Mouse (Mus musculus): Measurements from ENCODE around the gene Il1a. TPM values are rescaled to one million over a fixed set of nuclear protein-coding genes. Genes with fewer than 3 reads are reported as not detected.
A peak's percentile ranks its signal among the peaks of the same experiment; 100 is the strongest.

Gene Il1a
- 0.12 and 0.48 TPM in 2 replicates for polyA plus RNA-seq (2012; rRNA removed)

DNA sequence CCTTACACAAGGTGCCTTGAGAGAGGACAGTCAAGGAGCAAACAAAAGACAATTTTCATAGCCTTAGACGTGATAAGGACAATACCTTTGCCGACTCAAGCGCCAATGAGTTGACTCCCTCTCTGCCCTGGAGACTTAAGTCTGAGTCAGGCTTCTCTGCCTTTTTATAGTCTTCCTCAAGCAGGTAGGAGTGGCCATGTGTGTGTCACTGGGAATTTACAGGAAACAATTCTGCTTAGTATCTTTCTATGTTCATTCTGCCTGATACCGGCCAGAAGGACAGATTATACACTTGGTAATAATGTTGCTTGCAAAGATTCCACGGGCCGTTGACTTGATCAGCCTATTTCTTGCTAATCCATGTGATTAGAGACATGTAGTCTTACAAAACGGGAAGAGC lies at the start of gene Il1a:
Gene Il1a, minus strand, starts transcription at position 137 of the 400 bp plus-strand sequence.
- WGBS = 64% methylated on average over 7 of the region's 7 CpGs
- no peak for DNase-seq (ENCODE audit: low read depth, low spot score)

DNA sequence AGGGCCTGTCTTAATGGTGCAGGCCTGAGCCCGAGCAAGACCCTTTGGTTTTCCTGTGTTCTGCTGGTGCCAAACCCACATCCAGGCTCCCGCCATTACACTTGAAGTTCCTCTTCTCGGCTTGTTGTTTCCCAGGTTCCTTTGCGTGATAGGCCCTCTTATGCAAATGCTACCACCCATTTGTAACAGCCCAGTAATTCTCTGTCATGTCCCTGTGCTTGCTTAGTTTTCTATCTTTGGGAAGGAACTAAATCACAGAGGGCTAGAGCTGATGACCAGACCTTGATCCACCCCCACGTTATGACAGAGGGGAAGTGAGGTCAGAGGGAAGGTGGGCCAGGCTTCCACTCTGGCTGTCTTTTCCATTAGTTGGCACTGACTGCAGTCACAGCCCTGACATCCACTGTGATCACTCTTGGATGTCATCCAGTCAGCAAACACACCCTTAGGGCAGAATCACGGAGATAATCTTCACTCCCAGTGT lies 28.4 kb upstream of the Il1a start:
- no peak for DNase-seq (ENCODE audit: low read depth, low spot score)
- WGBS = 61% methylated on average over 6 of the region's 6 CpGs

GRCm38 (mm10) chr2:129333471-129333870 lies 23.7 kb upstream of the Il1a start:
- 62% methylated on average over 4 of the region's 4 CpGs for whole genome bisulfite sequencing
- DNase-seq (ENCODE audit: low read depth, low spot score) = no peak

- DNase-seq (ENCODE audit: low read depth, low spot score) = no peak
- WGBS = 73% methylated on average over 13 of the region's 13 CpGs
Observed at GRCm38 (mm10) chr2:129330540-129330939, 20.8 kb upstream of the Il1a start.

GRCm38 (mm10) chr2:129330024-129330423 lies 20.3 kb upstream of the Il1a start:
- WGBS = 50% methylated on average over 7 of the region's 7 CpGs
- no peak for DNase-seq (ENCODE audit: low read depth, low spot score)

GRCm38 (mm10) chr2:129328238-129328637 lies 18.5 kb upstream of the Il1a start:
- DNase-seq (ENCODE audit: low read depth, low spot score) = no peak
- WGBS = 84% methylated on average over 4 of the region's 4 CpGs

- WGBS = 43% methylated on average over 3 of the region's 3 CpGs
- DNase-seq (ENCODE audit: low read depth, low spot score) = no peak
Observed at GRCm38 (mm10) chr2:129324216-129324615, 14.4 kb upstream of the Il1a start.

DNA sequence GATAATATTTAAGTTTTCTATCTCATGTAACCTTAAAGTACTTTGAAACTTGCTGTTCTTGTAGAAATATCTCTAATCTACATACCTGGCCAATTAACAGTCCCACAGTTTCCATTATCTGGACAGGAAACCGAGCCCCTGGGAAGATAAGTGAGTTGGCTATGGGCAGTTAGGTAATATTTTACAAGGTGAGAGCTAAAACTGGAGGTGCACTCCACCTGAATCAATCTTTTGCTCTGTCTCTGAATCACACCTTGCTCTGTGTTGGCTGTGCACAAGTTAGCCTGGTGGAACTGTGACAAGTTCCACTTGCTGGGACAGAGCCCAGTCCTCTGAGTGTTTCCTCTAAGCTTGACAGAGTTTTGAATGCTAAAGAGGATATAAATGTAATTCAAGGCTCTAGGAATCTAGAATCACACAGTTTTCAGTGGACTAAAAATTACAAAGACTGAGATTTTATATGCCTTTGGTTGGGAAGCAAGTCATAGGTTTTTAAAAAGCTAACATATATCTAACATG lies 12.4 kb upstream of the Il1a start:
- 30% methylated on average over 1 of the region's 1 CpGs for WGBS

DNA sequence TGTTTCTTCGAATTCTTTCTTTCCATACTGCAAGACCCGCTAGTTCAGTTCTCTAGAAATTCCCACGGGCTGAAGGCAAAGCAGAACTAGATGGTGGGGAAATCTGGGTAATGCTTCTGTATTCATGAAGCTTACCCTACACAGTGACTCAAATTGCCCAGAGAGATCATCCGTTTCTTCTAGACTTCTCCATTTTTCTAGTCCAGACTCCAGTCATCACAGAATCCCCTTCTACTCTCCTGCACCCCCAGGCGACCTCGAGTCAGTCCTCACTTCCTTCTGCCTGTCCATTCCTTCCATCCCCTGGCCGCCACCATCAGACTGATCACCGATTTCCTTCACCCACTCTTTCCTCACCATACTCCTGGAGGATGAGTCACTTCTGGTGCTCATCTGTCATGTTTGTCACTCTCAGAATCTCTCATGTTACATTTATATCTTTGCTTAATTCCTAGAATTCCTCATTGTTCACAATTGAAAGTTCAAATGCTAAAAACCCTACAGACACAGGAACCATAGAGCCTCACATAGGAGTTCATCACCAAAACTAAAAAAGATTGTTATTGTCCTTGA lies 10.3 kb upstream of the Il1a start:
- WGBS = 75% methylated on average over 8 of the region's 8 CpGs
- DNase-seq (ENCODE audit: low read depth, low spot score) = no peak

More for the DNA sequence above, 12.4 kb upstream of the Il1a start:
- no peak for DNase-seq (ENCODE audit: low read depth, low spot score)

DNA sequence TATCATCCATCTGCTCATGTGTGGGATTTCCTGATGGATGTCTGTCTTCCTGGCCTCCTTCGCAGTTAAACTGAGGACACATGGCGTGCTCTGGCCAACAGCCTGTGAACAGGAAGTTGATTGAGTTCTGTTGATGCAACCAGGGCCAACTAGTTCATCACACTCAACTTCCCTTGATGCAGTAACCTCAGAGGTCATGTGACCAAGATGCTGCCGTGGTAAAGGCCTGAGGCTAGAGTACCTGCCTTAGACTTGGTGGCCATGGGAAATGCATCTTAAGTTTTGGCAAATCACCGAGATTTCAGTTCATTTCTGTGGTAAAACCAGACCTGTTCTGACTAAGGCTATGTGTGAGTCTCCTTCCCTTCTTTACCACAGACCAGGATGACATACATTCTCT lies 6.1 kb upstream of the Il1a start:
- WGBS = 71% methylated on average over 4 of the region's 4 CpGs
- no peak for DNase-seq (ENCODE audit: low read depth, low spot score)

DNA sequence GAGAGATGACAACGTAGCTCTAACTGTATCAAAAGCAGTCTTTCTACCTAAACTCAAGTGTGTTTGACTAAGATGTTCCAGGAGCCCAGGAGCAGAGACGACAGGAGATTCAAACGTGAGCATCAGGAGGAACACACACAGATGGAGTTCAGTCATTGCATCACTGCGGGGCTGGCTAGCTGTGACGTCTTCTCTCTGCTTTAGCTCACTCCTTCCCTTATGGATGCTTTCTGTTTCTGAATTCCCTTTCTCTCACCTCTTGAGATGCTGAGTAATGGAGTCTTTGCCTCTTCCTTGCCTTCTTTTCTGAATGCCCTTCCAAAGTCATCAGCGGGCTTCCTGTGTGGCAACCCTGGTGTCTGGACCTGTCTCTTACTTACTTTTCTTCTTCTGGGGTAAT lies 5.1 kb upstream of the Il1a start:
- WGBS = 79% methylated on average over 6 of the region's 6 CpGs

GRCm38 (mm10) chr2:129313934-129314333 lies 4.2 kb upstream of the Il1a start:
- no peak for DNase-seq (ENCODE audit: low read depth, low spot score)
- WGBS = 94% methylated on average over 1 of the region's 1 CpGs

More for the DNA sequence above, 5.1 kb upstream of the Il1a start:
- no peak for DNase-seq (ENCODE audit: low read depth, low spot score)

- WGBS = 68% methylated on average over 4 of the region's 4 CpGs
Observed at GRCm38 (mm10) chr2:129306020-129306419, 3.8 kb downstream of the Il1a start.

DNA sequence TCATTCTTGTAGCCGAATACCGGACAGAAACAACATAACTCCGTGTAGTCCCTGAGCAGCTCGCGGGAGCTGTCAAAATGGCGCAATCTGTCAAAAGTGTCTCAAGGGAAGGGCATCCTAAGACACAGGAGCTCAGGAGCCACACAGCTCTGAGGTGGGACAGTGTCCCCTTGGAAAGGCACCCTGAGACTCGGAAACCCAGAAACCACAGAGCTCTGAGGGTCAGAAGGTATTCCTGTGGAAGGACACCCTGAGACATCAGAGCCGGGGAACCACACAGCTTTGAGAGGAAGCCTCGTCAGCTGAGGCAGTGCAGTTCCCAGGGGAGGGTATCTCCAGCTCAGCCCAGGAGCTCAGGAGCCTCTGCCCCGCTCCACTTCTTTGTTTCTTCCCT lies 12.2 kb downstream of the Il1a start:
- 1% methylated on average over 10 of the region's 10 CpGs for WGBS
- DNase-seq (ENCODE audit: low read depth, low spot score) = no peak

More at GRCm38 (mm10) chr2:129306020-129306419, 3.8 kb downstream of the Il1a start:
- no peak for DNase-seq (ENCODE audit: low read depth, low spot score)

GRCm38 (mm10) chr2:129296671-129297588 lies 12.8 kb downstream of the Il1a start, which contains the start of gene Ckap2l:
TSS of gene Ckap2l (minus strand) at chr2:129297212.
- DNase-seq (ENCODE audit: low read depth, low spot score) = peak; percentile 98
- WGBS = under 1% methylated on average over 50 of the region's 50 CpGs

DNA sequence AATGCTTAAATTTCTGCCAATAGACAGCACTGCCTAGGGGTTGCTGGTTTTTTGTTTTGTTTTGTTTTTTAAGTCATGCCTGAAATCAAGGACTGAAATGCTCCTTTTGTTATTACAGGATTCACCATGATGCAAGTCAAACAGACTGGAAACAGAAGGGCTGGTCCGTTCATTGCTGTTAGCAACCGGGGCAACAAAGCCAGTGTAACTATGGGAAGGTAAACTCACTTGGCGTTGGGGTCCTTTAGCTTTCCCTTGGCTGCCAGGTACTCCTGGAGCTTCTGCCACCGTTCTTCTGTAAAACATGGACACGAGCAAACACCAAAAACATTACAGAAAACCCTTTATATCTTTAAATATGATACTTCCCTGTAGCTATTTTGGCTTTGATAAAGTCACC lies 13.7 kb downstream of the Il1a start:
- DNase-seq (ENCODE audit: low read depth, low spot score) = no peak
- WGBS = 16% methylated on average over 5 of the region's 5 CpGs

DNA sequence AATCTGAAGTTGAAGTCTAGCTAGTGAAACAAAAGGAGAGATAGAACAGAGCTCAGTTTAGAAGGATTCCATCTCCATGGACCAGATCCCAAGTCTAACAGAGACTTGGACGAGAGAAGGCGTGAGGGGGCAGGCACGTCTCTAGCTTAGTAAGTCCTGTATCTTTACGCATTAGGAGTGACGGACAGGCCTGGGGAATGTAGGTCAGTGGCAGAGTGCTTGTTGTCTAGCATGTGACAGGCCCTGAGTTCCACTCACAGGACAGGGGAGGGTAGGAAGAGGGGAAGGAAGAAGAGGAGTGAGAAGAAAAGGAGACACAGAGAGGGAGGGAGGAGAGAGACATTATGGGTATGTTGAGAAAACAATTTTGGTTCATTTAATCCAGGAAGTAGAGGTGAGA lies 14.7 kb downstream of the Il1a start:
- 91% methylated on average over 5 of the region's 5 CpGs for WGBS
- DNase-seq (ENCODE audit: low read depth, low spot score) = no peak

DNA sequence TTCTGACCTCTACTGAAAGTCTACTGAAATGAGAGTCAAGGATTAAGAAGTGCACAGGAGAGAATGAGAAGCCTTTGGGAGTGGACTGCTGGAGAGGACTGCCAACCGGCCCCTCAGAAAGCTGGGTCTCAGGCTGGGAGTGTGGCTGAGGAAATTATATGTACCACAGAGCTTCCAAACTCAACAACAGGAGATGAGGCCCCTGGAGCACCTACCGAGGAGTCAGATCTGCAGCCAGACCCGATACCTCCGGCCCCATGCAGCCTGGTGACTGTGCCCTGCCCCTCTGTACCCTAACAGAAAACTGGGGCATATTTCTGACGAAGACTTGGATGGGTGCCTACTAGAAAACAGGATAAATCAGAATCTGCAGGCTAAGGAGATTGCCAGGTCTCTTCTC lies 35.9 kb downstream of the Il1a start:
- no peak for DNase-seq (ENCODE audit: low read depth, low spot score)
- WGBS = 93% methylated on average over 5 of the region's 5 CpGs

GRCm38 (mm10) chr2:129270621-129271020 lies 39.2 kb downstream of the Il1a start:
- DNase-seq (ENCODE audit: low read depth, low spot score) = no peak
- 79% methylated on average over 9 of the region's 9 CpGs for WGBS

DNA sequence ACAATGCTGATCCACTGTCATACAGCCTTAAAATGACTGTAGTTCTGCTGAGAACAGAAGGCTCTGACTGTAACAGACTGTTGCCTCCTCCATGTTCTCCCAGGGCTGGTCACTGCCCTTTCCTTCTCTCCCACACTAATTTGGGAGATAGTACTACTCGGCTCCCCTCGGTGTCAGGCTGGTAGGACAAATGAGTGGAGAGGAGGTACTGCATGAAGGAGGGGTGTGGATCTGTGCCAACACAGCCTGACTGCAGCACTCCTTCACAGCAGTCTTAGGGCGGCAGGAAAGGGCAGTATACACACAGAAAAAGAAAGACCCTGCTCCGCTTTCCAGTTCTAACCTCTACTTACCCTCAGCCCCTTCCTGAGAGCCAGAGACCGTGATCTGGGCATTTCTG lies 39.8 kb downstream of the Il1a start:
- WGBS = 91% methylated on average over 5 of the region's 5 CpGs
- DNase-seq (ENCODE audit: low read depth, low spot score) = no peak
